Mouse (Mus musculus) megakaryocyte, embryonic 14.5 days (primary cell): ENCODE data around the gene Gpr3. TPM values are rescaled to one million over a fixed set of nuclear protein-coding genes. Genes with fewer than 3 reads are reported as not detected.

Experiments used
- H3K27me3 ChIP-seq: replicated peaks from 2 replicates; pipeline ENCODE3; 2012; ENCODE audit warnings: inconsistent platforms
- H3K36me3 ChIP-seq: replicated peaks from 2 replicates; pipeline ENCODE3; 2012; ENCODE audit warnings: low read length, inconsistent platforms, mixed read lengths
- H3K4me1 ChIP-seq: 2 replicates; pipeline ENCODE4 v1.6.1; 2012; ENCODE audit warnings: inconsistent platforms
- H3K4me3 ChIP-seq: replicated peaks from 2 replicates; pipeline ENCODE3; 2012; ENCODE audit warnings: moderate library complexity, mild to moderate bottlenecking, inconsistent platforms
- H3K9me3 ChIP-seq: 2 replicates; pipeline ENCODE4 v1.6.1; 2012; ENCODE audit warnings: inconsistent platforms
- FLI1 ChIP-seq: IDR thresholded peaks from 2 replicates; pipeline ENCODE4 v1.6.1; 2012; ENCODE audit warnings: low read length, inconsistent platforms, mixed read lengths
- GATA1 ChIP-seq: IDR thresholded peaks from 3 replicates; pipeline ENCODE4 v1.6.1; 2012; ENCODE audit warnings: mixed read lengths, low read length, inconsistent platforms, borderline replicate concordance
- polyA plus RNA-seq: library from polyadenylated mRNA; stranded (reverse); fragments of >175 nt; gene quantifications from 2 replicates; pipeline ENCODE4 v1.2.3, GENCODE M21; 2012; ENCODE audit warnings: low replicate concordance; ENCODE audit not compliant: insufficient read depth

The Gpr3 gene
- polyA plus RNA-seq, 1 experiment: not detected

DNA sequence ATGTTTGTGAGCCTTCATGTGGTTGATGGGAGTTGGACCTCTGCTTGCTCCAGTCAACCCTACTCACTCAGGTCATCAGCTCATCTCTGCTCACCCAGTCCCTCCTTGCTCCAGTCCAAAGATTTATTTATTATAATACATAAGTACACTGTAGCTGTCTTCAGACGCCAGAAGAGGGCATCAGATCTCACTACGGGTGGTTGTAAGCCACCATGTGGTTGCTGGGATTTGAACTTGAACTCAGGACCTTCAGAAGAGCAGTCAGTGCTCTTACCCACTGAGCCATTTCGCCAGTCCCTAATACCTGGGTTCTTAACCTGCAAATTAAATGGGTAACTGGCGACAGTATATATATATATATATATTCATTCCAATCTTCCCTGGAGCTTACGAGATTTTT is 23.1 kb upstream of the Gpr3 start:
- no peaks in the 10 kb centered on the region for H3K36me3 ChIP-seq
- peaks cover 32% of the 10 kb centered on the region for H3K4me1 ChIP-seq
- no peak overlapping the region for H3K4me3 ChIP-seq
- TF ChIP-seq GATA1: no peak
- TF ChIP-seq FLI1: no peak
- H3K27me3 ChIP-seq: peaks cover 55% of the 10 kb centered on the region
- peaks cover 8% of the 10 kb centered on the region; the same call in 1 of the 2 replicates for H3K9me3 ChIP-seq

DNA sequence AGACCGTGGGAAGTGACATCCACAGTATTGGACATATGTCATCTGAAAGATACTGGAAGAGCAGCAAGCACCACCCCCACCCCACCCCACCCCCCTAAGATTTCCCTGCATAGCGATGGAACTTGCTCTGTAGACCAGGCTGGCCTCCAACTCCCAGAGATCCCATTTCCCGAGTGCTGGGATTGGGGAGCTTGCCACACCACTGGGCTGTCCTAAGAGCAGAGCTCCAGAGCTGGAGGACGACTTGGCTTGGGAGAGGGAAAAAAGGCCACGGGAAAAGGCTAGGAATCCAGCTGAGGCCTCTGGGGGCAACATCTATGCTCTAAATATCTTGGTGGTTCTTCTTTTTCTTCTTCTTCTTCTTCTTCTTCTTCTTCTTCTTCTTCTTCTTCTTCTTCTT is 22.4 kb upstream of the Gpr3 start:
- TF ChIP-seq FLI1 (no peak), GATA1 (no peak)
- H3K9me3 ChIP-seq: peaks cover 8% of the 10 kb centered on the region; the same call in 1 of the 2 replicates
- peaks cover 30% of the 10 kb centered on the region for H3K4me1 ChIP-seq
- H3K36me3 ChIP-seq: no peaks in the 10 kb centered on the region
- no peak overlapping the region for H3K4me3 ChIP-seq
- peaks cover 56% of the 10 kb centered on the region for H3K27me3 ChIP-seq

DNA sequence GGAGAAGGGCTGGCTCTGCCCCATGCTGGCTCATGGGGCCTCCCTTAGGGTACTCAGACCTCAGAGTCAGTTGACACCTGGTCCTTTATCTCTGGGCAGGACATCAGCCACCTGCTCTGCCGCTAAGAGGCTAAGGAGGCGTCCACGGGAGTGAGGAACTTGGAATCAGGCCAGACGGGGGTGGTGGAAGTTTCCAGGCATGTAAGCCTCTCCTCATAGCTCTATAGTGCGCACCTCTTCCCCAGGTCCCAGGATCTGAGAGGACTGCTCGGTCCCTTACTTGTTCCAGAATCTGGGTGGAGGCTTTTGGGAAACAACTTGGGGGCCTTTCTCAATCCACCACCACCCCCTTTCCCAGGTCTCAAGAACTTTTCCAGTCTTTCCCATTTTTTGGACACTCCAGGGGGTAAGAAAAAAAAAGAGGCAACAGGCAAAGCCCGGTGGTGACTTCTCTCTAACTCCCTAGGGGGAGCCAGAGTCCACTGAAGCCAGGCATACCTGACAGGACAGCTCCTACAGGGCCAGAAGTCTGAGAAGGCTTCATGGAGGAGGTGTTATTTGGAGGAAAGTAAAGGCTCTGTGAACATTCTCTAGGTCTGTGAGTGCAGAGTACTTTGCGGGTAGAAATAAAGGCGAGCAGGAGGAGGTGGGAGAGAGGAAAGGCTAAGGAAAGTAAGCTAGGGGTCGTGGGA is 21.1 kb upstream of the Gpr3 start:
- Histone ChIP-seq H3K4me3 (no peak overlapping the region), H3K9me3 (peaks cover 12% of the 10 kb centered on the region; the same call in 1 of the 2 replicates), H3K36me3 (no peaks in the 10 kb centered on the region), H3K4me1 (peaks cover 22% of the 10 kb centered on the region), H3K27me3 (peaks cover 62% of the 10 kb centered on the region)
- TF ChIP-seq GATA1 (no peak), FLI1 (no peak)

GRCm38 (mm10) chr4:133229582-133229981 is 17.2 kb upstream of the Gpr3 start:
- TF ChIP-seq FLI1: no peak
- no peak for TF ChIP-seq GATA1
- Histone ChIP-seq H3K36me3 (no peaks in the 10 kb centered on the region), H3K27me3 (peaks cover 63% of the 10 kb centered on the region), H3K9me3 (peaks cover 12% of the 10 kb centered on the region; the same call in 1 of the 2 replicates), H3K4me1 (peaks cover 13% of the 10 kb centered on the region; the same call in 1 of the 2 replicates), H3K4me3 (no peak overlapping the region)

- Histone ChIP-seq H3K36me3 (no peaks in the 10 kb centered on the region), H3K27me3 (peaks cover 73% of the 10 kb centered on the region), H3K4me1 (peaks cover 14% of the 10 kb centered on the region), H3K9me3 (peaks cover 12% of the 10 kb centered on the region; the same call in 1 of the 2 replicates), H3K4me3 (peak overlapping the region; percentile 18)
- no peak for TF ChIP-seq GATA1
- TF ChIP-seq FLI1: no peak
Measured at GRCm38 (mm10) chr4:133227636-133228035, 15.3 kb upstream of the Gpr3 start.

- no peak for TF ChIP-seq GATA1
- no peak for TF ChIP-seq FLI1
- Histone ChIP-seq H3K9me3 (peaks cover 5% of the 10 kb centered on the region; the same call in 1 of the 2 replicates), H3K27me3 (peaks cover 74% of the 10 kb centered on the region), H3K36me3 (no peaks in the 10 kb centered on the region), H3K4me1 (peaks cover 15% of the 10 kb centered on the region), H3K4me3 (no peak overlapping the region)
Measured at GRCm38 (mm10) chr4:133226073-133226472, 13.7 kb upstream of the Gpr3 start.

GRCm38 (mm10) chr4:133223875-133224274 is 11.5 kb upstream of the Gpr3 start:
- peaks cover 21% of the 10 kb centered on the region for H3K4me1 ChIP-seq
- TF ChIP-seq FLI1 (no peak), GATA1 (no peak)
- no peaks in the 10 kb centered on the region for H3K9me3 ChIP-seq
- H3K36me3 ChIP-seq: no peaks in the 10 kb centered on the region
- peaks cover 75% of the 10 kb centered on the region for H3K27me3 ChIP-seq
- H3K4me3 ChIP-seq: no peak overlapping the region

DNA sequence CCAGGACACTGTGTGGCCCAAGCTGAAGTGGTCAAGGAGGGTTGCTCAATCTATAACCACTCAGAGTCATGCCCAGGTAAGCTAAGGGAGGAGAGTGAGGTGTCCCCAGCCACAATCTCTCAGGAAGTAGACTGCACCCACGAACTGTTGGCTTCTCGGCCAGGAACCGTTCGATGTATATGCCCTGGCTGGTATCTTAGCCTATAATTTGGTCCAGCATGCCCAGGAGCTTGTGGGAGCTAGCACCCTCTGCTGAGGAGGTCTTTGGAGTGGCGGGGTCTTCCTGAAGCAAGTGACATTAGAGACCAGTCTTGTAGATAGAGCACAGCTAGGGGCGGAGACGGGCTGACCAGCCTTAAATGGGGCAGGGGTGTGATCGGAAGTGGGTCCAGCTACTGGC is 9.4 kb upstream of the Gpr3 start:
- Histone ChIP-seq H3K36me3 (no peaks in the 10 kb centered on the region), H3K9me3 (no peaks in the 10 kb centered on the region), H3K27me3 (peaks cover 86% of the 10 kb centered on the region), H3K4me1 (peaks cover 26% of the 10 kb centered on the region), H3K4me3 (no peak overlapping the region)
- TF ChIP-seq GATA1 (no peak), FLI1 (no peak)

GRCm38 (mm10) chr4:133220656-133221055 is 8.3 kb upstream of the Gpr3 start:
- peaks cover 83% of the 10 kb centered on the region for H3K27me3 ChIP-seq
- H3K36me3 ChIP-seq: no peaks in the 10 kb centered on the region
- H3K4me3 ChIP-seq: no peak overlapping the region
- peaks cover 21% of the 10 kb centered on the region for H3K4me1 ChIP-seq
- TF ChIP-seq GATA1 (no peak), FLI1 (no peak)
- H3K9me3 ChIP-seq: no peaks in the 10 kb centered on the region

GRCm38 (mm10) chr4:133218745-133219144 is 6.4 kb upstream of the Gpr3 start:
- Histone ChIP-seq H3K4me3 (no peak overlapping the region), H3K4me1 (peaks cover 24% of the 10 kb centered on the region), H3K36me3 (no peaks in the 10 kb centered on the region), H3K9me3 (no peaks in the 10 kb centered on the region), H3K27me3 (peaks cover 85% of the 10 kb centered on the region)
- TF ChIP-seq FLI1 (no peak), GATA1 (no peak)

DNA sequence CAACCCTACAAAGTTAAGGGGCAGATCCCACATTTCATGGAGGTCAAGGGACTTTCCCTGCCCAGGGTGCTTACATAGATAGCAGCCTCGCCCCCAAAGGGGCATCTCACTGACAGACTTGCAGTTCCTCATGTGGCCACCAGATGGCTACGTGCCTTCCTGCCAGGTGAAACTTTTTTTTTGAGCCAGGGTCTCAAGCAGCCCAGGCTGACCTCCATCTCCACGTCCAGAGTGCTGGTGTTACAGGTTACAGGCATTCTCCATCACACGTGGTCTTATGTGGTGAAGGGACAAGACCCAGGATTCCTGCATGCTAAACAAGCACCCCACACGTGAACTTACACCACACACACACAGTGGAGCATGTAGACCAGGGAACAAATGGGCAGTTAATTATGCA is 5.3 kb upstream of the Gpr3 start:
- Histone ChIP-seq H3K4me1 (peaks cover 30% of the 10 kb centered on the region), H3K9me3 (no peaks in the 10 kb centered on the region), H3K36me3 (no peaks in the 10 kb centered on the region), H3K4me3 (no peak overlapping the region), H3K27me3 (peaks cover 85% of the 10 kb centered on the region)
- TF ChIP-seq FLI1 (no peak), GATA1 (no peak)
